Mouse (Mus musculus): ENCODE results near the gene Osbpl5.

- TF ChIP-seq POLR2A (IDR thresholded peaks at IDR 0.05; ENCODE audit: borderline replicate concordance, control insufficient read depth, low read depth, low read length) (no peak), CTCF (IDR thresholded peaks at IDR 0.05; ENCODE audit: control insufficient read depth, insufficient read depth, low read length) (no peak)
Observed at GRCm38 (mm10) chr7:143805199-143805624, 48.4 kb upstream of the Osbpl5 start.
